Mouse (Mus musculus) central nervous system, embryonic 11.5 days (tissue): ENCODE data around the gene Il27. TPM values are rescaled to one million over a fixed set of nuclear protein-coding genes. Genes with fewer than 3 reads are reported as not detected.

Experiments
- polyA plus RNA-seq: library from polyadenylated mRNA; depleted of rRNA; stranded (reverse); fragments of >200 nt; gene quantifications from 2 replicates; pipeline ENCODE4 v1.2.3, GENCODE M21; 2012; rRNA removed

Il27 gene
- not detected in 2 replicates for polyA plus RNA-seq

DNA sequence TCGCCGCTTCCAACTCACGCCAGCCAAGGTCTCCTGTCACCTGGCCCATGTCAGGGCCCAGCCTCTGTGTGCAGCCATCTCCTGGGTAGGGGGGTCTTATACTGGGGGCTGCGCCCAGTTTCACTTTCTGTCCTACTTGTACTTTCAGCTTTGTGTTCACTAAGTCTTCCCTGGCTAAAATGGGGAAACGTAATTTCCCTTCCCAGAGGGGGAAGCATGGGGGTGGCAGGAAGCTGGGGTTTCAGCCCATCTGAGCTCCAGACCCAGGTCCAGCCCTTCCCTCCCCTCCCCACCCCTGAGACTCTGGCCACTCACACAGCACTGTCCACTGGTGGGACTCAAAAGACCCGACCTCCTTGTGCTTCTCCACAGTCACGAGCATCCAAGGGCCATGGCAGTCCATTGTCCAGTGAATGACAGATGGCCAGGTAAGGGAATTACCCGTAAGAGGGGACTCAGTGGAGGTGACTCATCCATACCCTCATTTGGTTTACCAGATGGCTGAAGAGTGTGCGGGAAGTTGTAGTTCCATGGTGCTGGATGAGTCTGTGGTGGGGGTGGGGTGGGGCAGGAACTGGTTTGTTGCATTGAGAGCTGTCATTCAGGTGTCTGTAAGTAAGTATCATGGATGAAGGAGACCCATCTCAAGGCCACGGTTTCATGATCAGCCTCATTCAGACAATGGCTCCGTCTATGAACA is at the start of gene Il27:
Gene Il27 (minus strand): TSS at position 80 of the 700 bp plus-strand sequence.

DNA sequence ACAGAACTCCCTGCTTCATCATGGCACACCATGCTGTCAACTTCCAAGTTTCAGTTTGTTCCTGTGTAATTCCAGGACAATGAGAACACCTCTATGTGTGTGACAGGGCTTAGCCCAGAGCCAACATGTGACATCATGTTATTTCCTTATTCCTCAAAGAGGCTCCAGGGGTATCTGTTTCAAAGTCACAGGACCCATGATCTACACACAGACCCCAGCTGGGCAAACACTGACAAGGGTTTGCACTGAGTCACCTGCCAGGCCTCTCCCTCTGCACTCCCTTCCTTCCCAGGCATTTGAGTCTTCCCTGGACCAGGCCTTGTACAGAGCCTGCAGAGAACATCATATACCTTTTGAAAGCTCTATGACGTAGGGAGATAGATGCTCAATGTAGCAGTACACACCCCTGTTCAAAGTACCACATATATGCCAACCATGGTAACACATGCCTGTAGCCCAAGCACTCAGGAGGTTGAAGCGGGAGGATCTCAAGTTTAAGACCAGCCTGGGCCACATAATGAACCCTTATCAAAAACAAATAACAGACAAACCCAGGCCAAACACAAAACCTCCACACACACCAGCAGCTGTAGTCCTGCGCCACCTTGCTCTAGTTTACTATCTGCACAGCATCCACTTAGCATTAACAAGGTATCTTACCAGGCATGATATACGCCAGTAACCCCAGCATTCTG is 36.2 kb upstream of the Il27 start, which contains the start of gene Nupr1:
Gene Nupr1 (minus strand): TSS at position 38 of the 695 bp plus-strand sequence.

GRCm38 (mm10) chr7:126585717-126586116 is 9.0 kb downstream of the Il27 start, which contains the start of gene Cln3:
Gene Cln3 (minus strand): TSS chr7:126585817.

GRCm38 (mm10) chr7:126584506-126584977 is 10.2 kb downstream of the Il27 start, which contains the start of gene Apobr:
Gene Apobr (plus strand): TSS chr7:126584942.

DNA sequence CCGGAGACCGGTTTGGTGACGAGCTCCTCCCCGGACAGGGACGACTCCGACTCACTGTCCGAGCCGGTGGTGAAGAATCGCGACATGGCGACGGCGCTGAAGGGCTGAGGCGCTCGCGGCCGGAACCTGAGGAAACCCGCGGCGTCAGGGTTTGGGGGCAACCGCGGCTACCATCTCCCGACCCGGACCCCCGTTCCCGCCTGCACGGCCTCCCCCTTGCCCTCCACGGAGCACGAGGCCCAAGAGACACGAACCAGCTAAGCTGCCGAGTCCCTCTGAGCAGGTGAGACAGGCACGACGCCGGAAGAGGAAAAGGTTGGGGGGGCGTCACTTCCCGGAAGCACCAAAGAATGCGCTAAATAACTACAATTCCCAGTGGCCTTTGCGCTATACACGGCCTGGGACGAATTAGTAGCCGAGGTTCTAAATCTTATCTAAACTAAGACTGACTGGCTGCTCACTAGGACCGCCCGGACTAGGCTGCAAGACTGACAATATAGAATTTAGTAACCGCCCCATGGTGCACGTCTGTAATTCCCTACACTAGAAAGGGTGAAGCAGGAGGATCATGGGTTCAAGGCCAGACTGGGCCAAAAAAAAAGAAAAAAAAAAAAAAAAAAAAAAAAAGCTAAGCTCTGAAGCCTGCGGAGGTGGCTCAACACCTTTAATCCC is 28.5 kb downstream of the Il27 start, which contains the start of gene Eif3c:
Gene Eif3c (minus strand): TSS at position 318 of the 672 bp plus-strand sequence.

Other genes with a start within 250 kb of the Il27 start
- gene Lat, start 225.4 kb downstream of the Il27 start, polyA plus RNA-seq = 5.2 and 7.9 TPM in 2 replicates
- gene Spns1, start 217.5 kb downstream of the Il27 start, polyA plus RNA-seq = 125 and 216 TPM in 2 replicates
- 13.8 and 16.7 TPM in 2 replicates for gene Nfatc2ip, start 198.2 kb downstream of the Il27 start, polyA plus RNA-seq
- 0.05 TPM in 2 replicates for gene Cd19, start 180.1 kb downstream of the Il27 start, polyA plus RNA-seq
- gene Rabep2, start 166.2 kb downstream of the Il27 start, polyA plus RNA-seq = 20.9 and 22.0 TPM in 2 replicates
- 0.32 and 13.7 TPM in 2 replicates for gene Atp2a1, start 131.8 kb downstream of the Il27 start, polyA plus RNA-seq
- gene Sh2b1, start 119.5 kb downstream of the Il27 start, polyA plus RNA-seq = 65.6 and 74.5 TPM in 2 replicates
- 98.2 and 125 TPM in 2 replicates for gene Tufm, start 107.6 kb downstream of the Il27 start, polyA plus RNA-seq
- 108 and 145 TPM in 2 replicates for gene Atxn2l, start 91.5 kb downstream of the Il27 start, polyA plus RNA-seq
- 169 and 181 TPM in 2 replicates for gene Eif3c, start 28.5 kb downstream of the Il27 start, polyA plus RNA-seq
- 0.61 and 0.98 TPM in 2 replicates for gene Apobr, start 10.0 kb downstream of the Il27 start, polyA plus RNA-seq
- 33.1 and 33.9 TPM in 2 replicates for gene Cln3, start 9.1 kb downstream of the Il27 start, polyA plus RNA-seq
- gene Nupr1, start 35.9 kb upstream of the Il27 start, polyA plus RNA-seq = 2.4 and 5.1 TPM in 2 replicates
- gene Sgf29, start 54.4 kb upstream of the Il27 start, polyA plus RNA-seq = 35.7 and 51.2 TPM in 2 replicates
- gene Sult1a1, start 81.5 kb upstream of the Il27 start, polyA plus RNA-seq = 0.28 and 0.40 TPM in 2 replicates
- 57.0 and 128 TPM in 2 replicates for gene Bola2, start 100.5 kb upstream of the Il27 start, polyA plus RNA-seq
- gene Slx1b, start 100.8 kb upstream of the Il27 start, polyA plus RNA-seq = 26.9 and 29.2 TPM in 2 replicates
- 36.3 and 47.5 TPM in 2 replicates for gene Coro1a, start 112.8 kb upstream of the Il27 start, polyA plus RNA-seq
- 70.2 and 101 TPM in 2 replicates for gene Mapk3, start 164.7 kb upstream of the Il27 start, polyA plus RNA-seq
- gene Gdpd3, start 171.4 kb upstream of the Il27 start, polyA plus RNA-seq = 8.5 and 8.8 TPM in 2 replicates
- gene Ypel3, start 182.0 kb upstream of the Il27 start, polyA plus RNA-seq = 80.9 and 93.6 TPM in 2 replicates
- gene Tbx6, start 186.5 kb upstream of the Il27 start, polyA plus RNA-seq = 1.1 and 1.5 TPM in 2 replicates
- 268 and 290 TPM in 2 replicates for gene Ppp4c, start 197.6 kb upstream of the Il27 start, polyA plus RNA-seq
- 23.7 and 32.0 TPM in 2 replicates for gene Fam57b, start 202.7 kb upstream of the Il27 start, polyA plus RNA-seq
- gene 4930451I11Rik, start 236.7 kb upstream of the Il27 start, polyA plus RNA-seq = not detected in 2 replicates